In genomic region chr12:82855333-82856107, GRCm38 (mm10) we compare ENCODE assay signal across 11 mouse cellular contexts.
DNase-seq lines count a peak whose midpoint lies in the region; ATAC-seq lines count a peak whose summit lies in the region.
"Had no signal": no experiment of that assay in that cellular context is flagged by ENCODE, and none has a peak within 500 bp of the region (broad histone marks: within the 10 kb centered on the region; RNA-seq: fewer than 3 reads in every experiment).

No protein-coding gene starts in this region.

- no peaks in the 10 kb centered on the region for H3K4me1 ChIP-seq in forebrain, embryonic 14.5 days (ENCODE audit: control insufficient read depth, insufficient read depth, low read length)
- H3K4me1 ChIP-seq in forebrain, embryonic 13.5 days, result peaks cover 11% of the 10 kb centered on the region
- no peaks in the 10 kb centered on the region for H3K4me1 ChIP-seq in intestine, embryonic 15.5 days (replicated peaks)

- no peaks in the 10 kb centered on the region for H3K9me3 ChIP-seq in forebrain, embryonic 14.5 days (replicated peaks; ENCODE audit: control insufficient read depth, low read length)
- no peaks in the 10 kb centered on the region for H3K9me3 ChIP-seq in forebrain, embryonic 13.5 days (replicated peaks)
- H3K9me3 ChIP-seq in intestine, embryonic 15.5 days, result no peaks in the 10 kb centered on the region
- H3K9me3 ChIP-seq: limb, embryonic 13.5 days had no signal

- ATAC-seq in forebrain, embryonic 14.5 days, result no peak
- ATAC-seq in forebrain, embryonic 13.5 days, result no peak
- ATAC-seq in intestine, embryonic 15.5 days, result no peak

- intact Hi-C loops in left cerebral cortex, postnatal 10 days (cut with DNase I), result no loop called here

- no peak overlapping the region for H3K27ac ChIP-seq in forebrain, embryonic 14.5 days (ENCODE audit: low read depth, low read length)
- H3K27ac ChIP-seq in forebrain, embryonic 13.5 days, result no peak overlapping the region
- H3K27ac ChIP-seq in intestine, embryonic 15.5 days, result no peak overlapping the region
- H3K27ac ChIP-seq: limb, embryonic 13.5 days had no signal

- H3K4me2 ChIP-seq in forebrain, embryonic 14.5 days (ENCODE audit: low read length), result no peak overlapping the region
- no peak overlapping the region for H3K4me2 ChIP-seq in forebrain, embryonic 13.5 days
- no peak overlapping the region for H3K4me2 ChIP-seq in intestine, embryonic 15.5 days (replicated peaks)
- H3K4me2 ChIP-seq: limb, embryonic 13.5 days had no signal

- 47% methylated on average over 4 of the region's 4 CpGs for WGBS in forebrain, embryonic 14.5 days
- 47% methylated on average over 4 of the region's 4 CpGs for whole genome bisulfite sequencing in forebrain, embryonic 13.5 days
- 53% methylated on average over 4 of the region's 4 CpGs for WGBS in intestine, embryonic 15.5 days

- H3K27me3 ChIP-seq in forebrain, embryonic 14.5 days (replicated peaks; ENCODE audit: control insufficient read depth, insufficient read depth, low read length), result no peaks in the 10 kb centered on the region
- no peaks in the 10 kb centered on the region for H3K27me3 ChIP-seq in forebrain, embryonic 13.5 days
- no peaks in the 10 kb centered on the region for H3K27me3 ChIP-seq in intestine, embryonic 15.5 days (replicated peaks)

- no peak overlapping the region for H3K9ac ChIP-seq in forebrain, embryonic 14.5 days (ENCODE audit: low read length)
- H3K9ac ChIP-seq in forebrain, embryonic 13.5 days, result no peak overlapping the region
- H3K9ac ChIP-seq in intestine, embryonic 15.5 days, result no peak overlapping the region
- H3K9ac ChIP-seq: limb, embryonic 13.5 days had no signal

- no peak overlapping the region for H3K4me3 ChIP-seq in forebrain, embryonic 14.5 days (ENCODE audit: low read depth, low read length)
- H3K4me3 ChIP-seq in forebrain, embryonic 13.5 days, result no peak overlapping the region
- no peak overlapping the region for H3K4me3 ChIP-seq in intestine, embryonic 15.5 days (replicated peaks)
- H3K4me3 ChIP-seq: limb, embryonic 13.5 days had no signal

- H3K36me3 ChIP-seq in forebrain, embryonic 14.5 days (ENCODE audit: control insufficient read depth, insufficient read depth, low read length), result no peaks in the 10 kb centered on the region
- H3K36me3 ChIP-seq in forebrain, embryonic 13.5 days (ENCODE audit: poor library complexity, severe bottlenecking), result no peaks in the 10 kb centered on the region
- H3K36me3 ChIP-seq in intestine, embryonic 15.5 days, result no peaks in the 10 kb centered on the region
- H3K36me3 ChIP-seq: limb, embryonic 13.5 days had no signal

- peak; percentile 14 for DNase-seq in forebrain, embryonic 14.5 days (ENCODE audit: low spot score)
- peak; percentile 16 for DNase-seq in layer of hippocampus, adult 11-12 months (ENCODE audit: low spot score)
- DNase-seq in layer of hippocampus, adult 9-10 months (ENCODE audit: low spot score), result no peak
- DNase-seq in cerebellum, adult 9-11 months, result peak; percentile 12
- DNase-seq in left cerebral cortex, postnatal 10 days (ENCODE audit: extremely low spot score in 1 of 2, low spot score in 2 of 2), result peak; percentile 20 to 26
- no peak for DNase-seq in heart, adult 11 months
- DNase-seq: adrenal gland, adult 2 months; lung, postnatal 36 days had no signal

Comparison
In these comparisons a context has a peak if more than half of its experiments do, and no peak if none do; other contexts are left out.
1. DNase-seq: peak in forebrain, embryonic 14.5 days (single experiment), layer of hippocampus, adult 11-12 months (single experiment), cerebellum, adult 9-11 months (single experiment) and left cerebral cortex, postnatal 10 days (2 of 2); none in layer of hippocampus, adult 9-10 months (single experiment) and heart, adult 11 months (single experiment).